Mouse (Mus musculus) E14TG2a.4 (cell line): ENCODE data around the gene BC030499.

Experiments used
- CTCF ChIP-seq: conservative IDR thresholded peaks from 2 replicates; pipeline ENCODE4 v1.5.1; 2014; ENCODE audit warnings: low read length
- NANOG ChIP-seq: IDR thresholded peaks from 2 replicates; pipeline ENCODE4 v1.6.1; 2014; ENCODE audit warnings: borderline replicate concordance, low read length, mixed read lengths
- POU5F1 ChIP-seq: IDR thresholded peaks from 2 replicates; pipeline ENCODE4 v1.6.1; 2014; ENCODE audit warnings: low read length, borderline replicate concordance

DNA sequence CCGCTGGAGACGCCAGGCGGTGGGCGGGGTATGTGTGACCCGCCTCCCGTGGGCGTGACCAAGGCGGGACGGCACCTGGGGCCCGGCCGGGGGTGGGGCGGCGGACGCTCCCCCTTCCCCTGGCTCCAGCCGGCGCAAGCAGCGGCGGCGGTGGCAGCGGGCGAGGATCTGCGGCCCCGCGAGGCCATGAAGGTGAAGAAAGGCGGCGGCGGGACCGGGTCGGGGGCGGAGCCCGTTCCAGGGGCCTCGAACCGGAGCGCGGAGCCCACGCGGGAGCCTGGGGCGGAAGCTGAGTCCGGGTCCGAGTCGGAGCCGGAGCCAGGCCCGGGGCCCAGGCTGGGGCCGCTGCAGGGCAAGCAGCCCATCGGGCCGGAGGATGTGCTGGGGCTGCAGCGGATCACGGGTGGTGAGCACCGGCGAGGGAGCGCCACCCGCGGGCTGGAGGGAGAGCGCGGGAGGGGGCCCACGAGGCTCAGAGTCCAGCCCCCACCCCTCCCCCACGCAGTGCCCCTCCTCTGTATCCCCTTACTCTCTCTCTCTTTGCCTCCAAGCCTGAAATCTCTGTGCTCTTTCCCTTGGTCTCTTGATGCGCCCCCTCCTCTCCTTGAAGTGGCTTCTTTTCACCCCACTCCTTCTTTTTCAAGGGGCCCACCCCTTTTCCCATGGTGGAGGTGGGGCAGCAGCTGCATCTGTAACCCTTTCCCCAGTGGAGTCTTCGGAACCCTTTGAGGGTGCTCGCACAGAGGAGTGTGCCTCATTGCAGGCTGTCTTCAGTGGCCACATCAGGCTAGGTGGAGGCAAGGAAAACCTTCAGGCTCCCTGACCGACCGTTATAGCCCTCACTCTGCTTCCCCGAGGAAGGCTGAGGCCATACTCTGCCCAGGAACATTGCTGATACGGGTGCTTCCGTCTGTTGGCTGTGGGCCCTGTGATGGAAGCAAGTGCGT, 53.0 kb downstream of the BC030499 start, which contains the start of gene Unc119:
- TF ChIP-seq CTCF: no peak
- no peak for TF ChIP-seq POU5F1
- no peak for TF ChIP-seq NANOG
